Mouse (Mus musculus): ENCODE data around the gene Slc5a4b.
"Not testable (repeated sequence)": the region's sequence is repeated elsewhere in the genome, so short reads cannot be mapped to it uniquely, and the experiment has no call there.

Slc5a4b gene

DNA sequence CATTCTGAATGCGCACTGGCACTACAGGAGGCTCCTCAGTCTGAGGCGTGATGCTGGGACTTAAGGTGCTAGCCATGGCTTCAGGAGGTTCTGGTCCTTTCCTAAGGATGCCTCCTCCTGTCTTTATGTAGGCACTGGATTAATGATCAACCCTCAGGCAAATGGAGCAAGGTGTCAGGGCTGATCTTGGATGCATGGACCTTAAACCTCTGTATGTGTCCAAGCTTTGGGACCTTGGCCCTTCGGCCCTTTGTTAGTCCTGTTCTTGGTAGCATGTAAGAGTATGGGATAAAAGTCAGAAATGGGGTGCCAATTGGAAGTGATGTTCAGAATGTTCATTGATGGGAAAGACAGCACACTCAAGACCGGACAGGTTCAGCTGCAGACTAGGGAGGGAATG is at the start of gene Slc5a4b:
Gene Slc5a4b (minus strand): TSS at position 101 of the 400 bp plus-strand sequence.
- no peak for DNase-seq (ENCODE audit: low spot score in 2 of 2)

DNA sequence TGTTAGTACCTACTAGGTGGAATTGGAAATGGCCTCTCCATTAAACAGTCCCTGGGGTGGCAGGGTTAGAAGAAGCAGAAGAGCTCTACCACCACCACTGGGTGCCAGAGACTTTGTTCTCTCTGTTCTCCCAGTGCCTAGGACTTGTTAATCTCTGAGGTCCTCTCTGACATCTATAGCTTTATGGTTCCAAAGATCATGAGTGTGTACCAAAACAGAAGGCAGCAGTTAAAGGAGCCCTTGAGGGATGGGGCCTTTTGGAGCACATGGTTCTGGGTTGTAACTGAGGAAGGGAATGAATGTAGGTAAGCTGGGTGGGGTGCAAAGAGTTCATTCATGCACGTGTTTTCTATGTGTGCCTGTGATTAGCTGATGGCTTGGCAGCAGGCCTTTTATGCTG is 47.2 kb upstream of the Slc5a4b start:
- no peak for DNase-seq (ENCODE audit: low spot score in 2 of 2)

DNA sequence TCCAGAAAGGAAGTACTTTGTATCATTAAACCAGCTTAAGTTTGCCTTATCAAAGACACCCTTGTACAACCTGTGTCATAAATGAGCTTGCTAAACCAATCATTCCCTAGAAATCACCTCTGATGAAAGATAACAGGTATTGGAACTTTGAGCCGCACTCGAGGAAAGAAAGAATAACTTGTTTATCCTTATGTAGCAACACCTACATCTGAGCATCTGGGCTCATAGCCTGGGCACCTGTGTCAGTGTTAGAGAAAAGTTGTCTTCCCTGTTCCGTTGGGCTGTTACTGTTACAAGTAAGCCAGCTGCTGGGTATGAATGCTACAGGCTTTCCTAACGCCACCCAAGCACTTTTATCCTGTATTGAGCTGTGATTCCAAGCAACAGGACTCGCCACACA is 46.8 kb upstream of the Slc5a4b start:
- no peak for DNase-seq (ENCODE audit: low spot score in 2 of 2)

DNA sequence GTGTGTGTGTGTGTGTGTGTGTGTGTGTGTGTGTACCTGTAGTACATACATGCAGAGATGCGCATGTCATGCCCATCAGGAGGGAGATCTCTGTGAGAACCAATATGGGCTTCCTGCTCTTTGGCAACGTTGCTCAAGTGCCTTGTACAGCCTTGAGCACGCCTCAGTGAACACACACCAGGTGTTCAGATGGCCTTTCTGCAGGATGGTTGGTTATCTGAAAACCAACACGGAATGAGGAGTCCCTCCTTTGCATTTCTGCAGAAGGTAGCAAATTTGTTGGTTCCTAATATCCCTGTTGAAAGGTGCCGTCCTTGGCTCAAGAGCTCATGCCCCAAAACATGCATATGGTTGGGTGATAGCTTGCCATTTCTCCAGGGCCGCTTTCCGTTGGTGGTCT is 45.1 kb upstream of the Slc5a4b start:
- no peak for DNase-seq (ENCODE audit: low spot score in 2 of 2)

DNA sequence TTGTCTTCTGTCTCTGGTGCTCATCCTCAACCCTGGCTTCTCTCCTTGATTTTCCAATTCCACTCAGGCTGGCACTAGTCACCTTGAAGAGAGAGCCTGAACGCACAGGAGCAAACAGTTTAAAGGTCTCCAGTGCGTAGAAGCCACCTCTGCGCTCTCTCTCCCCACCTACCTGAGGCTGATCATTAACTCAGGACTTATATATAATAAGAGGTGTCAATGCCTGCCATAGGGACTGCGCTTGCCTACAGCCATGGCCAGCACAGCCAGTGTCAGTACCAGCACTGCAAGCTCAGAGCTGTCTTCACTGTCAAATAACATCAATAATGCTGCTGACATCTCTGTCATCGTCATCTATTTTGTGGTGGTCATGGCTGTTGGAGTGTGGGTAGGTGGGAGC is 36.5 kb upstream of the Slc5a4b start, which contains the start of gene Slc5a4a:
Gene Slc5a4a (plus strand): TSS at position 174 of the 400 bp plus-strand sequence.
- no peak for DNase-seq (ENCODE audit: low spot score in 2 of 2)

DNA sequence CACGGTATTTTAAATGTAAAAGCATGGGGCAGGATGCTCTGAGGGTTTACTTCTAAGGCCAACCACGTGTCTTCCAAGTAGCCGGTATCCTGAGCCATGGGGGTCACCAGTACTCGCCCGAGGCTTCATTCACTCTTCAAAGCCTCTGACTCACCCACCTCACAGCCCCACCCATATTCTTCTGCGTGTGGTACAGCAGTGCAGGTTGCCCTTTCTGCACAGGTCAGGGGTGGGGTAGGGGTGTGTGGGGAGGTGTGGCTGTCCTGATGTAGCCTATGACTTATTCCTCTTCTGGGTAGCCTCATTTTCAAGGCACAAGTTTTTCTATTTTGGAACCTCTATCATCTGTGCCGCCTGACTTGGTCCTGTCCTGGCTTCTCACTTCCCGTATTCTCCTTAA is 36.1 kb upstream of the Slc5a4b start:
- DNase-seq (ENCODE audit: low spot score in 2 of 2), result no peak

DNA sequence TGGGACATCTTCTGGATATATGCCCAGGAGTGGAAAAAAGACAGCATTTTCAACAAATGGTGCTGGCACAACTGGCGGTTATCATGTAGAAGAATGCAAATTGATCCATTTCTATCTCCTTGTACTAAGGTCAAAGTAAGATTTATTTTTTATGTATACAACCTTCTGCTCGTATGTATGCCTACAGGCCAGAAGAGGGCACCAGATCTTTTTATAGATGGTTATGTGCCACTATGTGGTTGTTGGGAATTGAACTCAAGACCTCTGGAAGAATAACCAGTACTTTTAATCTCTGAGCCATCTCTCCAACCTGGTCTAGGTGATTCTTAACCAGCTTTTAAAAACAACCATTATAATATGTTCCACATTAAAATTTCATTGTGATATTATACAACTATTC is 25.6 kb upstream of the Slc5a4b start:
- no peak for DNase-seq (ENCODE audit: low spot score in 2 of 2)

DNA sequence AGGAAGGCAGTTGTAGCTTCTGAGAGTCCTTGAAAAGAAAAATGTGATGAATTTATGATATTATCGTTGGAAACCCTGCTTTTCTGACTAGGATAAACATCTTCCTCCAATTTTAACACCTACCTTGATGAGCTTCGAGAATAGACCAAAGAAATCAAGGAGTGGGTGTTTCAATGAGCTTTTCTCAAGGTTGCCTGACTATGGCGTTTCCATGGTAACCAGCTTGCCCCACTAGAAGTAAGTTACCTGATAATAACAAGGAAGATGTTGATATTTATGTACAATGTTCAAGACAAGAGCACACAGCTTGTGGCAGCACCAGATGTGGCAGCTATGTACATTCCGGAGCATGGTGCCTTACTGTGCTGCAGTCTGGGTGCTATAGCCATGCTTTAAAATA is 21.7 kb upstream of the Slc5a4b start:
- DNase-seq (ENCODE audit: low spot score in 2 of 2), result no peak

DNA sequence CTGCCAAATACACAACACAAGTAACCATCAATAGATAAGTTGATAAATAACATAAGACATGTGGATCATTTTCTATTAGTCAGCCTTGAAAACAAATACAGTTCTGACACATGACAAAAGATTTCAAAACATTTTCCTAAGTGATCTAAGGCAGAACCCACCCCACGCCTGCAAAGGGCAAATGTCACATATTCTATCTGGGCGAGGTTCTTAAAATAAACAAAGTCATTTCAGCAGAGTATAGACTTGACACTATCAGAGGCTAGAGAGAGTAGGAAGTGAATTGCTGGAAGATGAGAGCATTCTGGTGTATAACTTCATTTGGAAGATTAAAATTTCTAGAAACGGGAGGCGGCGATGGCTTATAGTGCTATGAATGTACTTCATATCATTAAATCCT is 10.7 kb upstream of the Slc5a4b start:
- DNase-seq (ENCODE audit: low spot score in 2 of 2), result no peak

DNA sequence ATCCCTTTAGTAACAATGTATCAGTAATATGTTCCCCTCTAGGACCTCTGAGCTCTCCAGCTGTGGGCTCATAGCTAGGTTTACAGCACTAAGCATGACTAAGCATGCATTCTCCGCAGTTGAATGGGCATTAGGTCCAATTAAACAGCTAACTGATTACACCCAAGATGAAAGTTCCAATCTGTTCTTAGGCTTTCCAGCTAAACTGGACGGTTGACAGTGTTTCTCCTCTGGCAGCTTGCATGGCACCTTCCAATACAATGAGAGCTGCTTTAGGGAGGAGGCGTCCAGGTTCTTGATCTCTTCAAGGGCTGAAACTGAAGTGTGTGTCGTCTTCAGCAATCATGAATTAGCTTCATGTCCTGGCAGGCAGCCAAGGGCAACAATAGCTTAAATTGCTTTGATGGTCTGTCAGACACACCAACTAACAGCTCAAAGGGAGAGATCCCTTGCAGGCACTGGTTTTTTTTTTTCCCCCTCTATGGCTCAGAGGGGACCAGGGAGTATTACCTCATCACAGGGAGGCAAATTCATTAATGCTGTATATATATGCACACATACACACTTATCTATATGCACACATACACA is 9.5 kb upstream of the Slc5a4b start:
- no peak for DNase-seq (ENCODE audit: low spot score in 2 of 2)

DNA sequence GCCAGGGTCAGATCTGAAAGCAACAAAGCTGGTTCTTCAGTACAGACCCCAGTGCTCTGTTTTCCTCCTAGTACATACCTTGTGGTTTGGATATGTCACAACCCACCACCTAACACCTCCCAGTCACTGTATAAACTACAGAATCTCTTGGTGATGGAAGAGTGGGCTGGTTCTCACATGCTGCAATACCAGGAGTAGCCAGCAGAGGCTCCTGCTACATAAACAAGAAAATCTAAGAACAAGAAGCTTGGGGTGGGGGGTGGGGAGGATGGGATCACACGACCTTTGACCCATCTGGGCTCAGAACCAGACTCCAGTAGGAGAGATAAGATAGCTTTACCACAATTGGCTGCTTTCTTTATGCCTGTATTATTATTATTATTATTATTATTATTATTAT is 8.0 kb upstream of the Slc5a4b start:
- DNase-seq (ENCODE audit: low spot score in 2 of 2), result peak in 1 of 2 experiments; percentile 5

DNA sequence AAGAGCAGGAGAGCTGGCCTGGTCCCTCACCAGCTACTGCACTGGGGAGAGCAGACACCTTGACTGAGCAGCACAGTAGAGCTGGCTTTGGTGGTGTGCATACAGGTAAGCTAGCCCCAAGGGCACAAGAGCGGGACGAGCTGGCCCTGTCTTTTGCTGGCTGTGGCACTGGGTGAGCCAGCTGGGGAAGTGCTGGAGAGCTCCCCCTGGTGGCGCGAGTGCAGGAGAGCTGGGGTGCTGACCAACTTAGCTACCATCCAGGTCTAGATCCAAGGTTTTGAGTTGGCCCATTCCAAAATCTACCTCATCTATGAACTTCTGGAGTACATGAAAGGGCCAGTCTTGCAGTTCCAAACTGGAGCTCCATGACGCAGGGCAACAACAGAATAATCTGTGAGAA is 7.2 kb upstream of the Slc5a4b start:
- DNase-seq (ENCODE audit: low spot score in 2 of 2), result peak; percentile 29 to 30

DNA sequence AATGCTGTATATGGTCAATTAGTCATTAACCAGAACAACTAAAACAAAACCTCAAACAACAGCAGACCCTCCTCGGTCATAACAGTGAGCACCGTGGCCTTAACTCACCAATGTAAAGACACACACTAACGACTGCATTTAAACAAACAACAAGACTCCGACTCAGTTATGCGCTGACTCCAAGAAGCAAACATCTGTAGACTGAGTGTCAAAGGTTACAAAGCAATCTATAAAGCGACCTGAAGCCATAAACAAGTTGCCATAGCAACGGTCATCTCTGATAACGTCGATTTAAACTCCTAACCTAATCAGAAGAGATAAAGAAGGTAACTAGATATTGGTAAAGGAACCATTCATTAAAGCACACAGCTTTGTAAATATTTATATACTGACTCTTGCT is 13.4 kb downstream of the Slc5a4b start:
- no peak for DNase-seq (ENCODE audit: low spot score in 2 of 2)

DNA sequence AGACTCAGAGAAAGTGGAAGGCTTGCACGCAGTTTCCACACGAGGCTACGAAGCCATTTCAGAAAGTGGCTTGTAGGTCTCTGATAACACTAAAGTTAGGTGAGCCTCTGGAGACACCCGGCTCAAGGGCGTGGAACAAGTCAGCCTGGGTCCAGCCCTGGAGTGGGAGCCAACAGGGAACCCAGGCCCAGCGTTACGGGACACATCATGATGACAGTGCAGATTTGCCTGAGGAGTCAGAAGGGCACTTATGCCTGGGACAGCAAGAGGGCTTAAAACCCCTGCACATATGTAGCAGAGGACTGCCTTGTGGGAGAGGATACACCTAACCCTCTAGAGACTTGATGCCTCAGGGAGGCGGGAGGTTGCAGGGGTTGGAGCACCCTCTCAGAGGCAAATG is 14.2 kb downstream of the Slc5a4b start:
- no peak for DNase-seq (ENCODE audit: low spot score in 2 of 2)

DNA sequence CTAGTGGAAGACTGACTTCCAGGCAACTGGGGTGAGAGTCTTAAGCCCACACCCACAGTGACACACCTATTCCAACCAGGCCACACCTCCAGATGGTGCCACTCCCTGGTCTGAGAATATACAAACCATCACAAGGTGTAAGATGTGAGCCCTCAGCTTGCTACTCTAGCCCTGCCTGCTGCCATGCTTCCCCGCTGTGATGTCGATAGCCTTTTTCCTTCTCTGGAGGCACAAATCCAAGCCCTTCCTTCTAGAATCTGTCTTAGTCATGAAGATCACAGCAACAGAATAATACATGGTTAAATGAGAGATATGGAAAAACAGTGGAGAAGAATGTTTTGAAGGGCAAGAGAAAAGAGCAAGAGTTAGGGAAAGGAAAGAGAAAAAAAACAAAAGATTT is 33.8 kb downstream of the Slc5a4b start:
- not testable (repeated sequence) for DNase-seq (ENCODE audit: low spot score in 2 of 2)

DNA sequence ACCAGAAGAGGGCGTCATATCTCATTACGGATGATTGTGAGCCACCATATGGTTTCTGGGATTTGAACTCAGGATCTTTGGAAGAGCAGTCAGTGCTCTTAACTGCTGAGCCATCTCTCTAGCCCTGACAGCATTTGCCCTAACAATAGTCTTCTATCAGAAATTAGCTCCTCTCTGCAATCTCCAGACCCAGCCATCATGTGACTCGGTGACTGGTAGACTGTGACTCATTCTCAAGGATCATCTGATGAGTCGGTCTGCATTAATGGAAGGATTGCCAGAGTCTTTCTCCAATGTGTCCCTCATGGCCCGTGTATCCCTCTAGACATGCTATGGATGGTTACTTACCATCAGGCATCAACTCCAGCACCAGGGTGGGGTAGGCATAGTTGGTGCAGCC is 38.7 kb downstream of the Slc5a4b start:
- not testable (repeated sequence) for DNase-seq (ENCODE audit: low spot score in 2 of 2)

DNA sequence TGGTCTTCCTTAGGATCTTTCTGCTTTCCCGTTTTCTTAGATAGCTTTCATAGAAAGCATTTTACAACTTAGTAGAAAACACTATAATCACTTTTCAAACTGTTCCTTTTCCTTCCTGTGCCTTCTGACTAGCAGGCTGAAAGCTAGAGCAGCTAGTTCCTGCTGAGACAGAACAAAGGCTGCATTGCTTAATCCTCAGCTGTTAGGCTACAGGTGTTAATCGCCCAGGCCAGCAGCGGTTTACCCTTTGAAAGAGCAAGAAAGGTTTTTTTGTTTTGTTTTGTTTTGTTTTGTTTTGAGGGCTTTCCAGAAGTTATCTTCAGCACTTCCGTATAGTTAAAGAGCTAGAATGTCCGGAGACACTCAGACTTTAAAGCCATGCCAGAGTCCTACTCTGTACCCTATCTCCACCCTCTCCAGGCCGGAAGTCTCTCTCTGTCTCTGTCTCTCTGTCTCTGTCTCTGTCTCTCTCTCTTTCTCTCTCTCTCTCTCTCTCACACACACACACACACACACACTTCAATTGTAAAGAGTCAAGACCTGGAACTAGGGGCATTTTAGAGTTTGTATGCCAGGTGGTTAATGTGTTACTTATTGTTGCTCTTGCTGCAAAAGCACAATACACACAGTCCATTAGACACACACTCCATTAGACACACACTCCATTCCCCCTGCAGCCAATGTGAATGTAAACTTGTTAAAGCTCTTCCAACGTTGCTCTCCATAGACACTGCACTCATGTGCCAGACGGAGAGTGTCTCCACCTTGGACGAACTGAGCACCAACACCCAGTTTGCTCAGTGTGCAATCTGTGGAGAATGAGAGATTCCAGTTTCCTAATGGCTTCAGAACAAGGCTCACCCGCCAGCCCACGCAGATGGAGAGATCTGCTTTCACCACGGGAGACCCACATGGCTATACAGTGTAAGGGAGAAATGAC is 42.8 kb downstream of the Slc5a4b start:
- no peak for DNase-seq (ENCODE audit: low spot score in 2 of 2)

DNA sequence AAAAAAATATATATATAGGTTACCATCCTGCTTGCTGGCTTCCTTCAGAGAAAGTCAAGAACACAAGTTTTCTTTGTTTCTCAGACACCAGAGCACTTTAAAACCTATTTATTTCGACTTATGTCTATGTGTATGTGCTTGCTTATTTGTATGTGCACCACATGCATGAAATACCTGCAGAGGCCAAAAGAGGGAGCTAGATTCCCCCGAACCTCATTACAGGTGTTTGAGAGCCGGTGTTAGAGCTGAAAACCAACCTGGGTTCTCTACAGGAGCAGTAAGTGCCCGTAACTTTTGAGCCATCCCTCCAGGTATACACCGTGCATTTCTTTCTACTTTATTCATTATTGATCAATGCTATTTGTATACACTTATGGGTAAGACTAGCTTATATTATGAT is 48.3 kb downstream of the Slc5a4b start:
- no peak for DNase-seq (ENCODE audit: low spot score in 2 of 2)

DNA sequence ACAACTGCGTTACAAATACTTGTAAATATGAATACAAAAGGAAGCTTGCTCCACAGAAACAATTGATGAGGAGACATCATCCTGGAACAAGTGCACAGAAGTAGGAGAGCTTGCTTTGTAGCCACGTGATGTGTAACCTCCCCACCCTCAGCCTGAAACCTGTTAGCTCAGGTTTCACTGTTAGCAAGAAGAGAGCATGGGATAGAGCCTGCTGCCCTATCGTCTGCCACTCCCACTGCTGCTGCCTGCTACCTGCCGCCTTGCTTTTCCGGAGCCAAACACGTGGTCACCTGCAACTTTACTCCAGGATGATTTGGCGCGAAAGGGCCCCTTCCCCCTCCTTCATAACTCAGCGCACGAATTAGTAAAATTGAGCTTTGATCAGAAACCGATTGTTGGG is 58.9 kb downstream of the Slc5a4b start:
- DNase-seq (ENCODE audit: low spot score in 2 of 2), result no peak

DNA sequence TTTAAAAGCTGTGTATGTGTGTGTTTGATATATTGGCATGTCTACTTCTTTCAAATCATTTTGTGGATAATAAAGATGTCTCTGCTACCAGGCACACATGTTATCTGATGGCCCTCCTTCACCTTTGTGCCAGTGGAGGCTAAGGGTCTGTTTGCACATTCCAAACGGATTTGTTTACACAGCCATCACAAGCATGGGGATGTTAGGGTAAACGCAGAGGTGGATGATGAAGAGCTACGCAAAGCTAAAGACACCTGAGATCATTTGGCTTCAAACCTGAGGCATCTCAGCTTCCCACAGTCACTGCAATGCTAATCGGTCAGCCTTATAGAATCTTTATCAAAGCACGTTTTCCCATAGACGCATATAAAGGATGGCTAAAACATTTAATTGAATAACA is 61.8 kb downstream of the Slc5a4b start:
- no peak for DNase-seq (ENCODE audit: low spot score in 2 of 2)

DNA sequence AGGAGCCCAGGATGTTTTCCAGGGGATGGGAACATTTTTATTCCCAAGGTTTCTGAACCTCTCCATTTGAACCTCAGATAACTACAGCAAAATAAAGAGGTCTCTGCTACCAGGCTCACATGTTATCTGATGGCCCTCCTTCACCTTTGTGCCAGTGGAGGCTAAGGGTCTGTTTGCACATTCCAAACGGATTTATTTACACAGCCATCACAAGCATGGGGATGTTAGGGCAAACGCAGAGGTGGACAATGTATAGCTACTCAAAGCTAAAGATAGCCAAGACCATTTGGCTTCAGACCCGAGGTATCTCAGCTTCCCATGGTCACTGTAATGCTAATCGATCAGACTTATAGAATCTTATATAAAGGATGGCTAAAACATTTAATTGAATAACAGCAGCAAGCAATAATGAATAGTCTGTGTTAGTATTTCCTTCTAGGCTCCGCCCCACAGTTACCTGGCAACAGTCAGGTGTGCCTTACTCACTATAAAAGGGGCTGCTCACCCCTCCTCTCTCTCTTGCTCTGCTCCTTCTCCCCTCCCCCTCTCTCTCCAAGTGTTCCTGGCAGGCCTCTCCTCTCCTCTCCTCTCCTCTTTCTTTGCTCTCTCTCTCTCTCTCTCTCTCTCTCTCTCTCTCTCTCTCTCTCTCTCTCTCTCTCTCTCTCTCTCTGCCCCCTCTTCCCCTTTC is 63.4 kb downstream of the Slc5a4b start:
- no peak for DNase-seq (ENCODE audit: low spot score in 2 of 2)

DNA sequence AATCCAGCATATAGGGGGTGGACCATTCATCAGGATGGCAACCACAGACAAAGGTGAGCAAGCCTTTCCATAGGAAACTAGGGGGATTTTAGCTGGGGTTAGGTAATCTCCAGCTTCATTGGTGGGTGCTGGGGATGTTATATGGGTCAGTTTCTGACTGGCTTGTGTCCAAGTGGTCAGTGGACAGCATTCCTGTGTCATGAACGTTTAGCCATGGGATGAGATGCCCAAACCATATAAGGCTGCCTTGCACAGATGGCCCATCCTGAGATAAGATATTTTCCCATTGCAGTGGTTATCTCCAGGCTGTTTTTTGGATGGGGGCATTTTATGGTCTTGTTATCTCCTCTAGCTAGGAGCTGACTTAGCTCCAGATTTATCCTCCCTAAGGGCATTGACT is 64.0 kb downstream of the Slc5a4b start:
- DNase-seq (ENCODE audit: low spot score in 2 of 2), result no peak

DNA sequence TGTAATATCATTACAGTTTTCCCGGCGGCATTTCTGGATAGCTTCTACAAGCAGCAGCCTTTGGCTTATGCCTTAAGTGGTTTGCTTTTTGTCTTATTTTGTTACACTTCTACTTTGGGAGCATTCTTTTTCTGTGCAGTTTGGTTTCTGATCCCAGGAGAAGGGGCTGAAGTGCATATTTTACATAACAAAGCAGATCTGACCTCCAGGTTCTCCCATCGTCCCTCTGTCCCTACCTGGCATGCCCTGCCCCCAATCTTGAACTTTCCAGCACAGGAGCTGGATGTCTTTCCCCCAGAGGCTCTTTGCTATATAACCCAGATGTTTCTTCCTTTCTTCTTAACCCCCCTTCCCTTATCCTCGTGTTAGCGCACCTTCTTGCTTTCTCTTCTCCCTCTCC is 65.4 kb downstream of the Slc5a4b start:
- no peak for DNase-seq (ENCODE audit: low spot score in 2 of 2)

Measured in spleen, postnatal 36 days (tissue).